Mouse (Mus musculus) brain, embryonic 14.5 days (tissue): ENCODE results near the gene Olfr1141.

ENCODE experiments used
- CTCF ChIP-seq: fragments of 200-500 bp; IDR thresholded peaks from 2 replicates; pipeline ENCODE4 v1.5.1; 2012; ENCODE audit warnings: inconsistent platforms, mild to moderate bottlenecking, moderate library complexity, borderline replicate concordance; ENCODE audit not compliant: insufficient read depth, insufficient read length; ENCODE audit errors: extremely low read depth
- POLR2A ChIP-seq: fragments of 200-500 bp; IDR thresholded peaks from 2 replicates; pipeline ENCODE4 v1.6.1; 2012; ENCODE audit warnings: mild to moderate bottlenecking, inconsistent platforms, borderline replicate concordance; ENCODE audit not compliant: poor library complexity, insufficient read depth, insufficient read length, severe bottlenecking; ENCODE audit errors: extremely low read depth

DNA sequence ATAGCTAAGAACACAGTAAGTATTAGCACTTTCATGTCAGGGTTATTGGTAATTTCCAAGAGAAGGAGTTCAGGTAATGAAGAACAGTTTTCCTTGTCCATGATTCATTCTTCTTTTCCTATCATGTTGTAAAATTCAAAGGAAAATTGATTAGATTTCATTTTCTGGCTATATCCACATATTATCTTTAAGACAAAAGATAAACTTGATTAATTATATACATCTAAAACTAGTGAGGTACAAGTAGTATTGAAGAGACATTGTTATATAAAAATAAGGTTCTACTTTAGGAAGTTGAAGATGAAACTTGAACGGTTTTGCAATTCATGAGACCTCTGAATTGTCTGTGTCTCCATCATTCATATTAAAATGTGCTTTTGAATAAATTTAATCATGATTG lies at the start of gene Olfr1141:
- TF ChIP-seq POLR2A (no peak), CTCF (no peak)
